Mouse (Mus musculus) C2C12 (cell line): ENCODE measurements around the gene Nek8. TPM values are rescaled to one million over a fixed set of nuclear protein-coding genes. Genes with fewer than 3 reads are reported as not detected.

Experiments used
- H3K27me3 ChIP-seq: one replicate; pipeline ENCODE4 v1.6.1; 2011; ENCODE audit not compliant: control insufficient read depth, insufficient read depth, insufficient read length
- H3K36me3 ChIP-seq: one replicate; pipeline ENCODE4 v1.6.1; 2011; ENCODE audit not compliant: control insufficient read depth, insufficient read depth
- H3K4me3 ChIP-seq: one replicate; pipeline ENCODE4 v1.5.1; 2011; ENCODE audit warnings: mild to moderate bottlenecking, control low read depth; ENCODE audit not compliant: poor library complexity, insufficient read depth, severe bottlenecking
- H3K79me2 ChIP-seq: one replicate; pipeline ENCODE4 v1.6.1; 2011; ENCODE audit not compliant: control insufficient read depth, insufficient read depth
- H3K79me3 ChIP-seq: one replicate; pipeline ENCODE4 v1.6.1; 2011; ENCODE audit warnings: low read depth, control low read depth
- H3ac ChIP-seq: one replicate; pipeline ENCODE3; 2011; ENCODE audit warnings: low read depth; ENCODE audit not compliant: control insufficient read depth, insufficient read length
- CEBPB ChIP-seq: IDR thresholded peaks from one replicate; pipeline ENCODE4 v1.6.1; 2011; ENCODE audit warnings: low read depth, mild to moderate bottlenecking, control low read depth, moderate library complexity
- CTCF ChIP-seq: IDR thresholded peaks from one replicate; pipeline ENCODE4 v1.5.1; 2011; ENCODE audit not compliant: control insufficient read depth, insufficient read depth, insufficient read length
- FOSL1 ChIP-seq: IDR thresholded peaks from one replicate; pipeline ENCODE4 v1.8.0; 2011; ENCODE audit warnings: mild to moderate bottlenecking, low read length; ENCODE audit not compliant: poor library complexity, insufficient read depth, severe bottlenecking
- MAX ChIP-seq: IDR thresholded peaks from one replicate; pipeline ENCODE4 v1.6.1; 2011; ENCODE audit warnings: mild to moderate bottlenecking, control low read depth
- MYOD1 ChIP-seq: IDR thresholded peaks from one replicate; pipeline ENCODE4 v1.6.1; 2011; ENCODE audit warnings: low read depth; ENCODE audit not compliant: control insufficient read depth, insufficient read length
- MYOG ChIP-seq: IDR thresholded peaks from one replicate; pipeline ENCODE4 v1.6.1; 2011; ENCODE audit not compliant: control insufficient read depth, insufficient read length; ENCODE audit errors: extremely low read depth
- USF1 ChIP-seq: IDR thresholded peaks from one replicate; pipeline ENCODE4 v1.6.1; 2011; ENCODE audit warnings: low read depth, mild to moderate bottlenecking, control low read depth, moderate library complexity
- polyA plus RNA-seq: library from polyadenylated mRNA; unstranded; fragments of >200 nt; fragmentation: generic; extraction: Trizol; gene quantifications from one replicate; pipeline ENCODE4 v1.2.1, GENCODE M21; 2012; ENCODE audit warnings: missing spikeins

Gene Nek8
- polyA plus RNA-seq, 1 experiment: 8.9 TPM

GRCm38 (mm10) chr11:78180081-78180761 is 3.7 kb upstream of the Nek8 start:
- Histone ChIP-seq H3K79me2 (peaks cover 47% of the 10 kb centered on the region), H3K79me3 (peaks cover 25% of the 10 kb centered on the region), H3ac (peak overlapping the region; percentile 13), H3K4me3 (no peak overlapping the region), H3K27me3 (no peaks in the 10 kb centered on the region), H3K36me3 (peaks cover 41% of the 10 kb centered on the region)
- TF ChIP-seq MAX (no peak), CTCF (no peak), USF1 (no peak), FOSL1 (no peak), CEBPB (no peak), MYOD1 (no peak), MYOG (no peak)

- peaks cover 46% of the 10 kb centered on the region for H3K79me2 ChIP-seq
- H3K27me3 ChIP-seq: no peaks in the 10 kb centered on the region
- TF ChIP-seq MAX (no peak), CTCF (no peak)
- peaks cover 41% of the 10 kb centered on the region for H3K36me3 ChIP-seq
- H3K79me3 ChIP-seq: peaks cover 25% of the 10 kb centered on the region
- H3ac ChIP-seq: peak overlapping the region; percentile 56
- peak overlapping the region; percentile 44 for H3K4me3 ChIP-seq
Measured at GRCm38 (mm10) chr11:78179438-78179999, 3.0 kb upstream of the Nek8 start.

- no peaks in the 10 kb centered on the region for H3K27me3 ChIP-seq
Measured at GRCm38 (mm10) chr11:78178859-78179437, 2.5 kb upstream of the Nek8 start.

GRCm38 (mm10) chr11:78177903-78178858 is 1.7 kb upstream of the Nek8 start:
- TF ChIP-seq MYOD1 (peak; percentile 14), FOSL1 (no peak), CTCF (peak; percentile 96)
- Histone ChIP-seq H3K36me3 (peaks cover 41% of the 10 kb centered on the region), H3K4me3 (peak overlapping the region; percentile 44), H3K79me3 (peaks cover 25% of the 10 kb centered on the region), H3K79me2 (peaks cover 38% of the 10 kb centered on the region), H3K27me3 (no peaks in the 10 kb centered on the region), H3ac (peak overlapping the region; percentile 67)

More at GRCm38 (mm10) chr11:78178859-78179437, 2.5 kb upstream of the Nek8 start:
- H3K79me2 ChIP-seq: peaks cover 41% of the 10 kb centered on the region
- H3K4me3 ChIP-seq: peak overlapping the region; percentile 44
- TF ChIP-seq MYOD1 (peak; percentile 2), CEBPB (no peak)
- peak overlapping the region; percentile 56 for H3ac ChIP-seq
- peaks cover 41% of the 10 kb centered on the region for H3K36me3 ChIP-seq
- peaks cover 25% of the 10 kb centered on the region for H3K79me3 ChIP-seq

- Histone ChIP-seq H3K4me3 (peak overlapping the region; percentile 56), H3ac (peak overlapping the region; percentile 61), H3K79me3 (peaks cover 19% of the 10 kb centered on the region), H3K27me3 (no peaks in the 10 kb centered on the region), H3K79me2 (peaks cover 31% of the 10 kb centered on the region), H3K36me3 (peaks cover 38% of the 10 kb centered on the region)
- TF ChIP-seq MYOD1: no peak
- TF ChIP-seq CTCF: no peak
- TF ChIP-seq USF1: no peak
- no peak for TF ChIP-seq MAX
- no peak for TF ChIP-seq CEBPB
- no peak for TF ChIP-seq MYOG
- TF ChIP-seq FOSL1: no peak
Measured at GRCm38 (mm10) chr11:78177437-78177836, 962 bp upstream of the Nek8 start.

GRCm38 (mm10) chr11:78176905-78177331 is 443 bp upstream of the Nek8 start:
- Histone ChIP-seq H3ac (peak overlapping the region; percentile 61), H3K79me3 (peaks cover 14% of the 10 kb centered on the region), H3K79me2 (peaks cover 26% of the 10 kb centered on the region), H3K4me3 (peak overlapping the region; percentile 56), H3K36me3 (peaks cover 35% of the 10 kb centered on the region), H3K27me3 (no peaks in the 10 kb centered on the region)
- no peak for TF ChIP-seq MYOG
